Mouse (Mus musculus): ENCODE results near the gene Tmem185b. TPM values are rescaled to one million over a fixed set of nuclear protein-coding genes. Genes with fewer than 3 reads are reported as not detected.

Tmem185b gene
- polyA plus RNA-seq, 3 experiments from 2014 or later: 15.6 to 20.2 (median 20.0) TPM

- ATAC-seq: no peak
These were observed 15.6 kb downstream of the Tmem185b start for GRCm38 (mm10) chr1:119541570-119541969.

GRCm38 (mm10) chr1:119543316-119543715, 17.4 kb downstream of the Tmem185b start:
- ATAC-seq: no peak

- ATAC-seq: no peak
These were observed 18.7 kb downstream of the Tmem185b start for GRCm38 (mm10) chr1:119544611-119545155.

GRCm38 (mm10) chr1:119545164-119545563, 19.2 kb downstream of the Tmem185b start:
- ATAC-seq: no peak

GRCm38 (mm10) chr1:119545671-119546070, 19.7 kb downstream of the Tmem185b start:
- no peak for ATAC-seq

- ATAC-seq: no peak
These were observed 20.5 kb downstream of the Tmem185b start for GRCm38 (mm10) chr1:119546490-119546889.

- ATAC-seq: peak; percentile 83
These were observed 22.8 kb downstream of the Tmem185b start for GRCm38 (mm10) chr1:119548668-119549326.

GRCm38 (mm10) chr1:119549327-119549689, 23.3 kb downstream of the Tmem185b start:
- no peak for ATAC-seq

- ATAC-seq: no peak
These were observed 24.1 kb downstream of the Tmem185b start for GRCm38 (mm10) chr1:119550064-119550463.

GRCm38 (mm10) chr1:119551651-119552050, 25.7 kb downstream of the Tmem185b start:
- ATAC-seq: no peak

- ATAC-seq: no peak
These were observed 29.7 kb downstream of the Tmem185b start for GRCm38 (mm10) chr1:119555651-119556050.

GRCm38 (mm10) chr1:119557641-119558395, 31.9 kb downstream of the Tmem185b start:
- ATAC-seq: no peak

GRCm38 (mm10) chr1:119565531-119565930, 39.6 kb downstream of the Tmem185b start:
- ATAC-seq: no peak

- no peak for ATAC-seq
These were observed 44.2 kb downstream of the Tmem185b start for GRCm38 (mm10) chr1:119570134-119570533.

Other genes with a start within 250 kb of the Tmem185b start
- not detected for gene Inhbb, start 103.9 kb upstream of the Tmem185b start, polyA plus RNA-seq (2017; shearing (Covaris generic))
- 10 to 100 TPM; 10.0 to 16.8 (median 10.8) TPM for gene Ralb, start 21.4 kb upstream of the Tmem185b start, polyA plus RNA-seq (2017; shearing (Covaris generic))
- gene Epb41l5, start 122.8 kb downstream of the Tmem185b start, polyA plus RNA-seq (2017; shearing (Covaris generic)): 1 to 10 TPM in 2 of 3 experiments, under 1 TPM in 1; 0.40 to 1.8 (median 1.1) TPM